Mouse (Mus musculus): Measurements from ENCODE around the gene Pxt1. TPM values are rescaled to one million over a fixed set of nuclear protein-coding genes. Genes with fewer than 3 reads are reported as not detected.

Gene Pxt1
- polyA plus RNA-seq, 1 experiment from 2014 or later, result not detected

DNA sequence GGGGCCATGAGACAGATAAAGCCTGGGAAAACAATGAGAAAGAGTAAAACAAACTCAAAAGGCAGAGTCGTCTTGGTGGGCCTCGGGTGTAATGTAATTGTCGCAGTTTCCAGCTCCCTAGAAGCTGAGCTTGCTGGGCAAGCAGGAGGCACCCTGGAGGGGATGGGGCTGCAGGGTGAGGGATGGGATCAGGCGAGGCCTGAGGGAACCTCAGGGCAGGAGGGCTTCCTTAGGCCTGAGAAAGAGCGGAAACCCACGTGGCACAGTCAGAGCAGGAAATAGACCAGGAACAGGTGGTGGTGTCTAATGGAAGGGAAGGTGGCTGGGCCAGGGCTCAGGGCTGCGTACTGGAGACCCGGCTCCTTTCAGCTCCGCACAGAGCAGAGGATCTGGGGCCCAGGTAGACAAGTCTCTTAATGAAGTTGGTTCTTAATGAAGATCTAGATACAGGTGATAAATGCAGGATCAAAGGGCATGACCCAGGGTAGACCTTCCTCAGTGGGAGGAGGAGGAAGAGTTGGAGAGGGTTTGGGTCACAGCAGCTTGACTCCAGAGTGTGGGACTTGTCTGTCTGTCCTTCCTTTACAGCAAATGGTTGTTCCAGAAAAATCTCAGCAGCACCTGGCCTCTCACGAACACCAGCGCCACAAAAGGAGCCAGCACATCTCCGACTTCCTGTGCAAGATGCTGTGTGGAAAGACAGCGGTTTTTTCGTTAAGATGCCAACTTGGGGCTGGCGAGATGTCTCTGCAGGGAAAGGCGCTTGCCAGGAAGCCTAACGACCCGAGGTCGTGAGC, 9.3 kb downstream of the Pxt1 start:
- H3K79me2 ChIP-seq (ENCODE audit: inconsistent target), result no peaks in the 10 kb centered on the region
- WGBS (ENCODE audit: missing documents), result 73% methylated on average over 19 of the region's 19 CpGs
- H3K27ac ChIP-seq, result no peak overlapping the region
- H3K4me3 ChIP-seq (ENCODE audit: inconsistent target), result no peak overlapping the region
- no peaks in the 10 kb centered on the region for H3K36me3 ChIP-seq (ENCODE audit: inconsistent target)

DNA sequence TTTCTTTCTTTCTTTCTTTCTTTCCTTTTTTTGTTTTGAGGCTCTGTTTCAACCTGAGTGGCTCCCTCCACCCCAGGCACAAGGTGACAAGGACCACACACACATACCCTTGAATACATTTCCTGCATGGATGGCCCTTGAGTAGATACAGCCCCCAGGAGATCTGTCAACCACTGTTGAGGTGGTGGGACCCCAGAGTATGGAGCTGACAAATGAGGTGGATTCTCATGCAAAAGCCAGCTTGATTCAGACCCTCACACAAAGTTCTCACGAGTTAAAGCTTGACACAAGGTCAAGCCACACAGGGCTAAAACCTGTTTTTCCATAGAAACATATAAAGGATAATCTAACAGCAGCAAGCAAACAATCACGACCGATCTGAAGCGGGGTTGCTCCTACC, 11.4 kb downstream of the Pxt1 start:
- Histone ChIP-seq H3K27ac (no peak overlapping the region), H3K36me3 (ENCODE audit: inconsistent target) (no peaks in the 10 kb centered on the region), H3K79me2 (ENCODE audit: inconsistent target) (no peaks in the 10 kb centered on the region), H3K4me3 (ENCODE audit: inconsistent target) (no peak overlapping the region)
- WGBS (ENCODE audit: missing documents), result 86% methylated on average over 4 of the region's 4 CpGs

GRCm38 (mm10) chr17:28931436-28932211, 12.0 kb downstream of the Pxt1 start:
- WGBS (ENCODE audit: missing documents), result 90% methylated on average over 18 of the region's 18 CpGs
- H3K36me3 ChIP-seq (ENCODE audit: inconsistent target), result no peaks in the 10 kb centered on the region
- H3K79me2 ChIP-seq (ENCODE audit: inconsistent target), result no peaks in the 10 kb centered on the region
- H3K27ac ChIP-seq, result no peak overlapping the region
- H3K4me3 ChIP-seq (ENCODE audit: inconsistent target), result no peak overlapping the region

DNA sequence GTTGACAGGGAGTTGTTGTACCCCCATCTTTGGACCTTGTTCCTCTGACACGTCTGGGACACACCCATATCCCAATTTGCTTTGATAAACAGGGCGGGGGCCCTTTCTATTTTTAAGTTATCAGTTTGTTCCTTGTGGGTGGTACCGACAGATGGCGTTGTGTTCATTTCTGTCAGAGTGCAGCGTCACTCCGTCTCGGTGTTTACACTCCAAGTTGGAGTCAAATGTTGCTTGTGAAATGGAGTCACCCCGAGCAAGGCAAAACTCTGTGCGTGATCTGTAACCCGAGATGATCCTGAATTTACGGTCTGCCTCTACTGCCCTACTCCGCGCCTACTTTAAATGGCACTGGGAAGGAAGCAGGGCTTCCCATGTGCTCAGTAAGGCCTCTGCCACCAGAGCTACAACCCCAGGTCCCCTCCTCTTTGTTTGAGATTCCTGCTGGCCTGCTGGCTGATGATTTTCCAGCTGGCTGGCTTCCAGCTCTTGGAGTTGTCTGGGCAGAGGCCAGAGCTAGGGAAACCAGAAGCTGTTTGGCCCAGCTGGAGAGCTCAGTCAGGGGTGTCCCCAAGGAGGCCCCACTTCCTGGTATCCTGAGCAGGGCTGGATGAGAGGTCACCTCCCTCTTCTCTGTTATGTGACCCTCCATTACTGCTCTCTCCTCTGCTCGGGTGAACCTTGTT, 13.1 kb downstream of the Pxt1 start:
- no peaks in the 10 kb centered on the region for H3K79me2 ChIP-seq (ENCODE audit: inconsistent target)
- no peak overlapping the region for H3K27ac ChIP-seq
- 45% methylated on average over 13 of the region's 14 CpGs for whole genome bisulfite sequencing (ENCODE audit: missing documents)
- H3K4me3 ChIP-seq (ENCODE audit: inconsistent target), result no peak overlapping the region
- H3K36me3 ChIP-seq (ENCODE audit: inconsistent target), result no peaks in the 10 kb centered on the region

- Histone ChIP-seq H3K27ac (no peak overlapping the region), H3K4me3 (ENCODE audit: inconsistent target) (no peak overlapping the region), H3K79me2 (ENCODE audit: inconsistent target) (no peaks in the 10 kb centered on the region), H3K36me3 (ENCODE audit: inconsistent target) (no peaks in the 10 kb centered on the region)
- WGBS (ENCODE audit: missing documents), result 91% methylated on average over 4 of the region's 4 CpGs
Observed at GRCm38 (mm10) chr17:28929369-28929768, 14.3 kb downstream of the Pxt1 start.

DNA sequence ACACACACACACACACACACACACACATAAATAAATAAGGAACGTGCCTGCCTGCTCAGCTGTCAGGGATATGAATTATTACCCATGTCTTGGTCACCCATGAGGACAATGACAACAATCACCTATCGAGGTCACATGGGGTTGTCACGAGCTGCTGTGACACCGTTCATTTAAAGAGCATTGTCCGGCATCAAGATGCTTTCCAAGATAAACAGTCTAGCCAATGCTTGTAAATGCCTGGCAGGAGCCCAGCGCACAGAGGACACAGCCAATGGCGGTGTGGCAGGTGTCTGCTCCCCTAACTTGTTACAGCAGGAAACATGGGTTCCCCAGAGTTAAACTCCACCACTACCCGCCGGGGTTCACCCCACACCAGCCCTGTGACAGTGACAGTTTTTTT, 15.6 kb downstream of the Pxt1 start:
- no peaks in the 10 kb centered on the region for H3K79me2 ChIP-seq (ENCODE audit: inconsistent target)
- no peaks in the 10 kb centered on the region for H3K36me3 ChIP-seq (ENCODE audit: inconsistent target)
- 75% methylated on average over 9 of the region's 9 CpGs for WGBS (ENCODE audit: missing documents)
- H3K4me3 ChIP-seq (ENCODE audit: inconsistent target), result no peak overlapping the region
- no peak overlapping the region for H3K27ac ChIP-seq

DNA sequence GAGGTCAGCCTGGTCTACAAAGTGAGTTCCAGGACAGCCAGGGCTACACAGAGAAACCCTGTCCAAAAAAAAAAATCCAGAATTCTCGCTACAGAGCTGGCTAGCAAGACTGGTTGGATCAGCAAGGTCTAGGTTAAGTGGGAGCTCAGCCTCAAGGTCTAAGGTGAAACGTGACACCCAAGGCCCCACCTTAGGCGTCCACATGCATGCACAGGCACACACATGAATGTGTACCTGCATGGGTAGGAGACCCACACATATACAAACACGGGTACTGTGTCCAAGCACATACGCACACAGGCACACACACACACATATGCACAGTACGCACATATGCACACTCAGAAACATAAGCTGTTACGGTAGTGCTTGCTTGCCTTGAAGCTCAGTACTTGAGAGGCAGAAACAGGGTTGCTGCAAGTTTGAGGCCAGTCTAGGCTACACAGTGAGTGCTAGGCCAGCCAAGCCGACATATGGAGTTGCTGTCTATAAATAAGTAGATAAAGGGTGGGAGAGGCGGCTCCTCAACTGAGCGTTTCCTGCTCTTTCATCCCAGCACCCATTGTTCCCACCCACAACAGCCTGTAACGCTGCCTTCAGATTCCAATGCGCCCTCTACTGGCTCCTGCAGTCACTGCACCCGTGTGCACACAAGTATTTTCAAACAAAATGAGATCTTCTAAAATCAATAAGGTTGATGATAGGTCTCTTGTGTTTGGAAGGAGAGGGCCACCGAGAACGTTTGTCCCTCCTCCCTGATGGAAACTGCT, 16.6 kb downstream of the Pxt1 start:
- Histone ChIP-seq H3K4me3 (ENCODE audit: inconsistent target) (no peak overlapping the region), H3K36me3 (ENCODE audit: inconsistent target) (no peaks in the 10 kb centered on the region), H3K79me2 (ENCODE audit: inconsistent target) (no peaks in the 10 kb centered on the region), H3K27ac (no peak overlapping the region)
- 45% methylated on average over 15 of the region's 15 CpGs for WGBS (ENCODE audit: missing documents)

GRCm38 (mm10) chr17:28926380-28926779, 17.3 kb downstream of the Pxt1 start:
- 16% methylated on average over 11 of the region's 13 CpGs for WGBS (ENCODE audit: missing documents)
- H3K4me3 ChIP-seq (ENCODE audit: inconsistent target), result no peak overlapping the region
- no peak overlapping the region for H3K27ac ChIP-seq

DNA sequence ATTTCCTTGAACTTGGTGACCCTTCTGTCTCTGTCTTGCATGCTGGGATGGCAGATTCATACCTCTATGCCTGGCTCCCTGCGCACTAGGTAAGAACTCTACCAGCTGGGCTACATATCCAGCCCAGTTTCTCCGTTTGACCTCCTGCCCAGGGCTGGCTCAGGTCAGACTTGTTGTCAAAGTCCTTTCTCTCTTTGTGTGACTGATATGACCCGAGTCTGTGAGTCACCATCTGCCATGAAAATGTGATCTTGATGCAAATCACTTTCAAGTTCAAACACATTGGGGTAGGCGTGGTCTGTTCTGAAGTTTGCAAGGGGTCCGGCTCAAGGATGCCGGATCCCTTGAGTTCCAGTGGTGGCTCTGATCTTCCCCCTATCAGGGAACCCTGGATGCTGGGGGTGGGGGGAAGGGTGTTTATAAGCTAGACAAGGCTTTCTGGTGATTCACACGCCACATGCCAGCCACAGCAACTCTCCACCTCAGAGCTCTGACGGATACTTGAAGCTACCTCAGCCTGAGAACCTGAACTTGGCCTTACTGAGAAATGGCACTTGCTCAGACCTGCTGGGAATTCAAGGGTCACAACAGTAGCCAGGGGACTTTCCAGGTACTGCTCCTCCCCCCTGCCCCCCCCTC, 18.6 kb downstream of the Pxt1 start:
- Histone ChIP-seq H3K4me3 (ENCODE audit: inconsistent target) (no peak overlapping the region), H3K79me2 (ENCODE audit: inconsistent target) (no peaks in the 10 kb centered on the region), H3K36me3 (ENCODE audit: inconsistent target) (no peaks in the 10 kb centered on the region), H3K27ac (no peak overlapping the region)
- WGBS (ENCODE audit: missing documents), result 90% methylated on average over 8 of the region's 8 CpGs

More at GRCm38 (mm10) chr17:28926380-28926779, 17.3 kb downstream of the Pxt1 start:
- no peaks in the 10 kb centered on the region for H3K79me2 ChIP-seq (ENCODE audit: inconsistent target)
- no peaks in the 10 kb centered on the region for H3K36me3 ChIP-seq (ENCODE audit: inconsistent target)

DNA sequence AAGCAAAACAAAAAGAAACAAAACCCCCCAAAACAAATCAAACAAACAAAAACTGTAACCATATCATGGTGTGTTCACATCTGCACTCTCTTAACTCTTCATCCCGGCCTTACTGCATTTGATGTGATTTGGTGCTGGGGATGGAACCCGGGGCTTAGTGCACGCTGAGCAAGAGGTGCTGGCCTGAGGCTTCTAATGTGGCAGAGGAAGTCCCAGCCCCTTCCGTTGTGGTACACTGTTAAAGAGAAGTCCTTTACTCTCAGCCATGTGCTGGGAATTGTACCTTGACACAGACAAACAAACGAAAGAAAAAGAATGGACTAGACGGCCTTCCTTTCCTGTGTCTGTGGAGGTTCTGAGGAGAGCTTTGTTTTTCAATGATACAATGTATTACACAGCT, 21.5 kb downstream of the Pxt1 start:
- no peaks in the 10 kb centered on the region for H3K36me3 ChIP-seq (ENCODE audit: inconsistent target)
- no peaks in the 10 kb centered on the region for H3K79me2 ChIP-seq (ENCODE audit: inconsistent target)
- no peak overlapping the region for H3K27ac ChIP-seq
- no peak overlapping the region for H3K4me3 ChIP-seq (ENCODE audit: inconsistent target)
- 17% methylated on average over 6 of the region's 6 CpGs for WGBS (ENCODE audit: missing documents)

GRCm38 (mm10) chr17:28921086-28921485, 22.6 kb downstream of the Pxt1 start:
- Histone ChIP-seq H3K4me3 (ENCODE audit: inconsistent target) (no peak overlapping the region), H3K36me3 (ENCODE audit: inconsistent target) (no peaks in the 10 kb centered on the region), H3K27ac (no peak overlapping the region), H3K79me2 (ENCODE audit: inconsistent target) (no peaks in the 10 kb centered on the region)
- 58% methylated on average over 8 of the region's 8 CpGs for WGBS (ENCODE audit: missing documents)

GRCm38 (mm10) chr17:28916520-28916919, 27.1 kb downstream of the Pxt1 start:
- Histone ChIP-seq H3K4me3 (ENCODE audit: inconsistent target) (no peak overlapping the region), H3K36me3 (ENCODE audit: inconsistent target) (no peaks in the 10 kb centered on the region), H3K79me2 (ENCODE audit: inconsistent target) (no peaks in the 10 kb centered on the region), H3K27ac (no peak overlapping the region)
- WGBS (ENCODE audit: missing documents), result 83% methylated on average over 1 of the region's 1 CpGs

GRCm38 (mm10) chr17:28915060-28915628, 28.5 kb downstream of the Pxt1 start, which contains the start of gene 4930539E08Rik:
Gene 4930539E08Rik (minus strand): TSS chr17:28915324.
- Histone ChIP-seq H3K79me2 (ENCODE audit: inconsistent target) (no peaks in the 10 kb centered on the region), H3K36me3 (ENCODE audit: inconsistent target) (no peaks in the 10 kb centered on the region), H3K27ac (no peak within 1 kb of the TSS), H3K4me3 (ENCODE audit: inconsistent target) (no peak within 1 kb of the TSS)
- 85% methylated on average over 11 of the region's 12 CpGs for WGBS (ENCODE audit: missing documents)

Data from macrophage (primary cell).